Mouse (Mus musculus) spleen, postnatal 4 days (tissue): Measurements from ENCODE around the gene Atp6v1g1.

Experiments used
- DNase-seq, 2 experiments: peaks; one replicate each; pipeline ENCODE4 v3.0.0; 2022; ENCODE audit warnings: low spot score in 2 of 2

Atp6v1g1 gene

DNA sequence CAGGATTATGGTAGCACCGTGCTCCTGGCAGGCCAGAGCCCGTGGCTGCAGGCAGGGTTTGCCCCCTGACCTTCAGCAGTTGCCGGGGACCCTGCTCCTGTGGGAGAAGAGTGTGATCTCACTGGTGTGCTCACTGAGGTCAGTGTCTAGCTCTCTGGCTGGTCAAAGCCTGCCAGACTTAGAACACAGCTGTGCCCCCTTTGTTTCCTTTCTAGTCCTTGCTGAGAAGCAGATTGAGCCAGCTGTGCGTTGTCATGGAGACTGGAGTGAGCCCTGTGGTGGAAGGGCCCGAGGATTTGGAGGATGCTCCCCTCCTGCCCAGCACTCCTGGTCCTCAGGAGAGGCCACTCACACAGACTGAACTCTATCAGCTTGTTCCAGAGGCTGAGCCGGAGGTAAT, 35.5 kb downstream of the Atp6v1g1 start:
- no peak for DNase-seq

DNA sequence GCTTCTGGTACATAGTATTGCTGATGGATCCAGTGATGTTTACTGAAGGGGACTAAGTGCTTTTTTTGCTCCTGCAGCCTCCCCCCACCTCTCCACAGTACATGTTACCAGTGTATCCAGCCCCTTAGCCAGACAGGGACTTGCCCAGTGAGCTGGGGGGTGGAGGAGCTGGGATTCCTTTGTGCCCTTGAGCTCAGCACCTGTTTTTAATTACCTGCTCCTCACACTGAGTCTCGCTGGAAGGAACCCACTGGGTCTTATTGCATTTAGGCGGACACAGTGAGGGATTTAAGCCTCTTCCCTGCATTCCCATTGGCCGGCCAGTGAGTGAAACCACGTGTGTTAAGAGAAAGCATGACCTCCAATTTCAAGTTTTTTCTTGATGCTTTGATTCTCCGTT, 38.0 kb downstream of the Atp6v1g1 start:
- no peak for DNase-seq

DNA sequence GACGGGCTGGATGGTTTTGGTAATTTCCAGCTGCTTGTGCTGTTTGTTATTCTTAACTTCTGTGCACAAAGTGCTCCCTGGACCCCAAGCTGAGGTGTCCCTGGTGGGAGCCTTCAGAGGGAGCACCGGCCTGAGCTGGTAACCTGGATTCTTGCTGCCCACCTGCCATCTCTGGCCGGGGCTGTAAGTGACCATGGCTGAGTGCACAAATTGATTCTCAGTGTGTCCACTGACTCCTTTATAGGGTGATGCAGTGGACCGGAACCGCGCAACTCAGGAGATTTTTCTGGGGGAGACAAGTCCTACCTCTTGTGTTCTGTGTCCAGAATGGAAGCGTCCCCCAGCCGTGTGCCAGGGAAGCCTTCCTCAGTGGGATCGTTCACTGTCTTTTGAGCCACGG, 40.6 kb downstream of the Atp6v1g1 start:
- DNase-seq: no peak

DNA sequence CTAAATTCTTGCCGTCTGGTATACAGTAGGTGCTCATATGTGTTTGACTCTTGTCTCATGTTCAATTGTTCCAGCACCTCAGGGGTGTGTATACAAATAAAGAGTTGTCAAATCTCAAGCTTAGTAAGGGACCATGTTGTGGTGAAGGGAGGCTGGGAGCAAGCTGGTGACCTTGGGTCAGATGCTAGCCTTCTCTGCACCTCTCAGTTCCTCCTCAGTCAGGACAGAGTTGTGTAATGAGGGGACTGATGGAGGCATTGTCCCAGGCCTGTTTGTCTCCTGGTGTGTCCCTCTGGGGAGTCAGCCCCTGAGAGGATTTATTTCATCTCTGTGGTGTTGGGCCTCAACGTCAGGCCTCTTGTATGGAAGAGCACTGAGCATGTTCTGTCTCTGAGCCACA, 41.7 kb downstream of the Atp6v1g1 start:
- no peak for DNase-seq

DNA sequence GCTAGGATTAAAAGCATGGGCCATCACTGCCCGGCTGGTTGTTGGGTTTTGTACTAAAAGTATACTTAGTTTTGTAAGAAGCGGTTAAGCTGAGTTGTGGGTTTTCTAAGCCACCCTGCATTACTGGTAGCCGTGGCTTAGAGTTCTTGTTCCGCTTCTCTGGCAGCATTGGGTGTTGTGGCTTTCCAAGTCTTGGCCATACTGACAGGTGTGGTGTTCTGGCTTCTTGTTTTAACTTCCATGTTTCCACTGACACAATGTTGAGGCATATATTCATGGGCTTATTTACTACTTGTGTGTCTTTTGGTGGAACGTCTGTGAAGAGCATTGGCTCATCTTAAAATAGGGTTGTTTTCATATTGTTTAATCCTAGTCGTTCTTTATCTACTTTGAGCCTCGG, 45.4 kb downstream of the Atp6v1g1 start:
- DNase-seq: no peak

DNA sequence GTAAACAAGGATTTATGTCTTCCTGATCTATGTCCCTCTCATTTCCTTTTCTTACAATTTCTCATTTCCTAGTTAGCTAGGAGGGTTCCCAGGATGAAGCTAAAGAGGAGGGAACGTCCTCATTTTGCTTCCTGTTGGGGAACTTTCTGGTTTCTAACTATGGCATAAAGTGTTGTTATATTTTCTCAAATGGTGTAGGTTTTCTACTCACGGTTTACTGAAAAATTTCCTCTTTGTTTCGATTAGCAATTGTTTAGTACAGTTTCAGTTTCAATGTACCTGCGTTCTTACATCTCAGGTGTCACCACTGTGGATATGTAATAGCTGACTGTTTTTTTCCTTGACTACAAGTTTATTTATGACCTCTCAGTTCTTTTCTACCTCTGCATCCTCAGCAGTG, 46.0 kb downstream of the Atp6v1g1 start:
- DNase-seq: no peak

DNA sequence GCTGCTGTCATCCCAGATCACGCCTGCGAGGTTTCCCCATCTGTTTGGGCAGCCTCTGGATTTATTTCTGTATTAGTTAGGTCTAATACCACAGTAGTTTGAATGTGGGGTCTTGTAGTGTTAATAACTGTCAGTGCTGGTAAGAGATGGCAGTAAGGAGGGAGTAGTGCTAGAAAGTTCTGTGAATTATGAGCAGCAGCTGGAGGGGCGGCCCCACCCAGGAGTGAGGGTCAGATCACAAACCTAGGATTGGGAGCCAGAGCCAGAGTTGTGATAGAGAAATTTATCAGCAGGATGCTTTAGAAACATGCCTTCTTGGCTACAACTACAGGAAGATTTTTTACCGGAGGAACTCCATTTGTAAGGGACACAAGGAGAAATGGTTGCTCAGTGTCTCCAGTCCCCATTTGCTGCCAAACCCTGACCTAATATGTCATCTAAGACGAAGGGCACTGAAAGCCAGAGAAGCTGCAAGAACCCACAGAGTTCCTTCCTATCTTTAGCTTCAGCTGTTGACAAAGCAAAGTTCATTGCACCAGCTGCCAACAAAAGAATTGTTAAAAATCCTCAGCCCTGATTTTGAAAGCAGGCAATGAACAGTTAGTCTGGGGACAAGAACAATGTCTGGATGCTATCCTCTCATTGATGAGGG, 50.0 kb downstream of the Atp6v1g1 start:
- DNase-seq: no peak

DNA sequence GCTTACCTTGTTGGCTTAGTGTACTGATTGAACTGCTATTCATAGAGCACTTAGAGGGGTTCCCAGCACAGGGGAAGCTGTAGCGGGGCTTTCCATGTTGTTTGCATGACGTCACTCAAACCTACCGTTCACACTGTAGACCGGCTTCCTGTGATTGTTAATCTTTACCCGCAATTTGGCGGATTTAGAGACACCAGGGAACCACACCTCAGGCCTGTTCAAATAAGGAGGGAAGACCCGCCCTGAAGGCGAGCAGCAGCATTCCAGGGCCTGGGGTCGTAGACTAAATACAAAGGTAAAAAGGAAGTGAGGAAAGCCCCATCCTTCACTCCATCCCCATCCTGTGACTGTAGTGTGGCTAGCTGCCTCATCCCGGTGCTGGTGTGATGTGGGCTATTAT, 50.7 kb downstream of the Atp6v1g1 start:
- DNase-seq: no peak

DNA sequence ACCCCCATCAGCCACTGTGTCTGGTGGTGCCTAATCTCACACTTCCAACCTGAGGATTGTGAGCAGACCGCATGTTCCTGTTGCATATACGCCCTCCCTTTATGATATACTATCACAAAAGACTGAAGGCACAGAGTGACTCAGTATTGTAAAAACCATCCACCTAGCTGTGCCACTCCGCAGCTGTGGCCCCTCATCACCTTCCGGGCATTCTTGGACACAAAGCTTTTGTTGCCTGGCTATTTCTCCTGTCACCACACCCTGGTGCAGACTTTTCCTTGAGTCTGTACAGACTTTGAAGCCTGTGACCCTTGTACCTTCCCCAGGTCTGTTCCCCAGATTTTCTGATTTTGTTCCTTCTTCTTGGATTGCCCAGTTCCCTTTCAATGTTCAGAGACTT, 51.4 kb downstream of the Atp6v1g1 start:
- no peak for DNase-seq
